Mouse (Mus musculus): Measurements from ENCODE around the gene Aox3. TPM values are rescaled to one million over a fixed set of nuclear protein-coding genes. Genes with fewer than 3 reads are reported as not detected.

The Aox3 gene
- polyA plus RNA-seq, 1 experiment from 2014 or later = 0.38 TPM

GRCm38 (mm10) chr1:58197023-58197422 lies 84.1 kb downstream of the Aox3 start:
- DNase-seq = no peak
- Histone ChIP-seq H3K27me3 (ENCODE audit: control insufficient read depth, insufficient read depth, low read length) (no peaks in the 10 kb centered on the region), H3K4me1 (ENCODE audit: control insufficient read depth, insufficient read depth, low read length) (no peaks in the 10 kb centered on the region), H3K36me3 (ENCODE audit: control insufficient read depth, insufficient read depth, low read length) (no peaks in the 10 kb centered on the region), H3K9ac (replicated peaks; ENCODE audit: low read length) (no peak overlapping the region), H3K4me3 (replicated peaks; ENCODE audit: low read depth, low read length) (no peak overlapping the region), H3K4me2 (ENCODE audit: low read length) (no peak overlapping the region), H3K27ac (replicated peaks; ENCODE audit: low read depth, low read length) (no peak overlapping the region), H3K9me3 (ENCODE audit: control insufficient read depth, low read length) (no peaks in the 10 kb centered on the region)
- WGBS = 79% methylated on average over 9 of the region's 9 CpGs
- ATAC-seq (ENCODE audit: low FRiP score, low TSS enrichment) = no peak

- WGBS = 84% methylated on average over 4 of the region's 4 CpGs
Observed at GRCm38 (mm10) chr1:58198386-58198785, 85.5 kb downstream of the Aox3 start.

GRCm38 (mm10) chr1:58210203-58210602 lies 97.3 kb downstream of the Aox3 start, which contains the start of gene Aox4:
TSS of gene Aox4 (plus strand) at chr1:58210397.
- no peak within 1 kb of the TSS for H3K27ac ChIP-seq (replicated peaks; ENCODE audit: low read depth, low read length)
- no peak for DNase-seq

More at GRCm38 (mm10) chr1:58198386-58198785, 85.5 kb downstream of the Aox3 start:
- Histone ChIP-seq H3K36me3 (ENCODE audit: control insufficient read depth, insufficient read depth, low read length) (no peaks in the 10 kb centered on the region), H3K4me1 (ENCODE audit: control insufficient read depth, insufficient read depth, low read length) (no peaks in the 10 kb centered on the region), H3K4me2 (ENCODE audit: low read length) (no peak overlapping the region), H3K4me3 (replicated peaks; ENCODE audit: low read depth, low read length) (no peak overlapping the region), H3K9ac (replicated peaks; ENCODE audit: low read length) (no peak overlapping the region), H3K27me3 (ENCODE audit: control insufficient read depth, insufficient read depth, low read length) (no peaks in the 10 kb centered on the region), H3K9me3 (ENCODE audit: control insufficient read depth, low read length) (no peaks in the 10 kb centered on the region), H3K27ac (replicated peaks; ENCODE audit: low read depth, low read length) (no peak overlapping the region)
- DNase-seq (no peak), ATAC-seq (ENCODE audit: low FRiP score, low TSS enrichment) (no peak)

GRCm38 (mm10) chr1:58212805-58213204 lies 99.9 kb downstream of the Aox3 start:
- no peak overlapping the region for H3K4me3 ChIP-seq (replicated peaks; ENCODE audit: low read depth, low read length)
- no peaks in the 10 kb centered on the region for H3K36me3 ChIP-seq (ENCODE audit: control insufficient read depth, insufficient read depth, low read length)
- no peak overlapping the region for H3K9ac ChIP-seq (replicated peaks; ENCODE audit: low read length)
- no peaks in the 10 kb centered on the region for H3K27me3 ChIP-seq (ENCODE audit: control insufficient read depth, insufficient read depth, low read length)
- H3K27ac ChIP-seq (replicated peaks; ENCODE audit: low read depth, low read length) = no peak overlapping the region
- no peak overlapping the region for H3K4me2 ChIP-seq (ENCODE audit: low read length)
- WGBS = 90% methylated on average over 7 of the region's 7 CpGs
- no peak for DNase-seq
- H3K9me3 ChIP-seq (ENCODE audit: control insufficient read depth, low read length) = no peaks in the 10 kb centered on the region
- no peak for ATAC-seq (ENCODE audit: low FRiP score, low TSS enrichment)
- no peaks in the 10 kb centered on the region for H3K4me1 ChIP-seq (ENCODE audit: control insufficient read depth, insufficient read depth, low read length)

More at GRCm38 (mm10) chr1:58210203-58210602, 97.3 kb downstream of the Aox3 start, which contains the start of gene Aox4:
- Histone ChIP-seq H3K9me3 (ENCODE audit: control insufficient read depth, low read length) (no peaks in the 10 kb centered on the region), H3K4me1 (ENCODE audit: control insufficient read depth, insufficient read depth, low read length) (no peaks in the 10 kb centered on the region), H3K36me3 (ENCODE audit: control insufficient read depth, insufficient read depth, low read length) (no peaks in the 10 kb centered on the region), H3K27me3 (ENCODE audit: control insufficient read depth, insufficient read depth, low read length) (no peaks in the 10 kb centered on the region), H3K4me3 (replicated peaks; ENCODE audit: low read depth, low read length) (no peak within 1 kb of the TSS), H3K4me2 (ENCODE audit: low read length) (no peak within 1 kb of the TSS), H3K9ac (replicated peaks; ENCODE audit: low read length) (no peak within 1 kb of the TSS)
- no peak for ATAC-seq (ENCODE audit: low FRiP score, low TSS enrichment)
- 89% methylated on average over 17 of the region's 17 CpGs for WGBS

GRCm38 (mm10) chr1:58213838-58214237 lies 100.9 kb downstream of the Aox3 start:
- WGBS = 93% methylated on average over 5 of the region's 5 CpGs
- Histone ChIP-seq H3K9ac (replicated peaks; ENCODE audit: low read length) (no peak overlapping the region), H3K4me2 (ENCODE audit: low read length) (no peak overlapping the region), H3K27ac (replicated peaks; ENCODE audit: low read depth, low read length) (no peak overlapping the region), H3K9me3 (ENCODE audit: control insufficient read depth, low read length) (no peaks in the 10 kb centered on the region), H3K4me3 (replicated peaks; ENCODE audit: low read depth, low read length) (no peak overlapping the region), H3K4me1 (ENCODE audit: control insufficient read depth, insufficient read depth, low read length) (no peaks in the 10 kb centered on the region), H3K36me3 (ENCODE audit: control insufficient read depth, insufficient read depth, low read length) (no peaks in the 10 kb centered on the region), H3K27me3 (ENCODE audit: control insufficient read depth, insufficient read depth, low read length) (no peaks in the 10 kb centered on the region)
- DNase-seq (no peak), ATAC-seq (ENCODE audit: low FRiP score, low TSS enrichment) (no peak)

- no peak overlapping the region for H3K27ac ChIP-seq (replicated peaks; ENCODE audit: low read depth, low read length)
- H3K36me3 ChIP-seq (ENCODE audit: control insufficient read depth, insufficient read depth, low read length) = no peaks in the 10 kb centered on the region
- DNase-seq = no peak
- H3K9ac ChIP-seq (replicated peaks; ENCODE audit: low read length) = no peak overlapping the region
- WGBS = 95% methylated on average over 4 of the region's 4 CpGs
- no peak for ATAC-seq (ENCODE audit: low FRiP score, low TSS enrichment)
- no peaks in the 10 kb centered on the region for H3K9me3 ChIP-seq (ENCODE audit: control insufficient read depth, low read length)
- no peaks in the 10 kb centered on the region for H3K4me1 ChIP-seq (ENCODE audit: control insufficient read depth, insufficient read depth, low read length)
- H3K27me3 ChIP-seq (ENCODE audit: control insufficient read depth, insufficient read depth, low read length) = no peaks in the 10 kb centered on the region
- H3K4me2 ChIP-seq (ENCODE audit: low read length) = no peak overlapping the region
- no peak overlapping the region for H3K4me3 ChIP-seq (replicated peaks; ENCODE audit: low read depth, low read length)
Observed at GRCm38 (mm10) chr1:58215353-58215752, 102.4 kb downstream of the Aox3 start.

- no peaks in the 10 kb centered on the region for H3K4me1 ChIP-seq (ENCODE audit: control insufficient read depth, insufficient read depth, low read length)
- H3K27ac ChIP-seq (replicated peaks; ENCODE audit: low read depth, low read length) = no peak overlapping the region
- no peaks in the 10 kb centered on the region for H3K27me3 ChIP-seq (ENCODE audit: control insufficient read depth, insufficient read depth, low read length)
- ATAC-seq (ENCODE audit: low FRiP score, low TSS enrichment) (no peak), DNase-seq (no peak)
- no peak overlapping the region for H3K4me3 ChIP-seq (replicated peaks; ENCODE audit: low read depth, low read length)
- no peaks in the 10 kb centered on the region for H3K9me3 ChIP-seq (ENCODE audit: control insufficient read depth, low read length)
- H3K36me3 ChIP-seq (ENCODE audit: control insufficient read depth, insufficient read depth, low read length) = no peaks in the 10 kb centered on the region
- H3K4me2 ChIP-seq (ENCODE audit: low read length) = no peak overlapping the region
- 90% methylated on average over 7 of the region's 7 CpGs for whole genome bisulfite sequencing
- H3K9ac ChIP-seq (replicated peaks; ENCODE audit: low read length) = no peak overlapping the region
Observed at GRCm38 (mm10) chr1:58215956-58216532, 103.1 kb downstream of the Aox3 start.

GRCm38 (mm10) chr1:58221070-58221469 lies 108.1 kb downstream of the Aox3 start:
- Histone ChIP-seq H3K9me3 (ENCODE audit: control insufficient read depth, low read length) (no peaks in the 10 kb centered on the region), H3K27me3 (ENCODE audit: control insufficient read depth, insufficient read depth, low read length) (no peaks in the 10 kb centered on the region), H3K27ac (replicated peaks; ENCODE audit: low read depth, low read length) (no peak overlapping the region), H3K4me1 (ENCODE audit: control insufficient read depth, insufficient read depth, low read length) (no peaks in the 10 kb centered on the region), H3K36me3 (ENCODE audit: control insufficient read depth, insufficient read depth, low read length) (no peaks in the 10 kb centered on the region), H3K4me3 (replicated peaks; ENCODE audit: low read depth, low read length) (no peak overlapping the region), H3K9ac (replicated peaks; ENCODE audit: low read length) (no peak overlapping the region), H3K4me2 (ENCODE audit: low read length) (no peak overlapping the region)
- no peak for DNase-seq
- 69% methylated on average over 6 of the region's 6 CpGs for WGBS
- ATAC-seq (ENCODE audit: low FRiP score, low TSS enrichment) = no peak

GRCm38 (mm10) chr1:58221879-58222278 lies 108.9 kb downstream of the Aox3 start:
- Histone ChIP-seq H3K27ac (replicated peaks; ENCODE audit: low read depth, low read length) (no peak overlapping the region), H3K9me3 (ENCODE audit: control insufficient read depth, low read length) (no peaks in the 10 kb centered on the region), H3K36me3 (ENCODE audit: control insufficient read depth, insufficient read depth, low read length) (no peaks in the 10 kb centered on the region), H3K4me3 (replicated peaks; ENCODE audit: low read depth, low read length) (no peak overlapping the region), H3K4me2 (ENCODE audit: low read length) (no peak overlapping the region), H3K27me3 (ENCODE audit: control insufficient read depth, insufficient read depth, low read length) (no peaks in the 10 kb centered on the region), H3K9ac (replicated peaks; ENCODE audit: low read length) (no peak overlapping the region), H3K4me1 (ENCODE audit: control insufficient read depth, insufficient read depth, low read length) (no peaks in the 10 kb centered on the region)
- 90% methylated on average over 5 of the region's 5 CpGs for WGBS
- no peak for DNase-seq
- no peak for ATAC-seq (ENCODE audit: low FRiP score, low TSS enrichment)
